ENCODE assay signal across 20 mouse cellular contexts in genomic region chr12:36471411-36471810, GRCm38 (mm10).
A peak's percentile ranks its signal among the peaks of the same experiment; 100 is the strongest.
DNase-seq lines count a peak whose midpoint lies in the region; ATAC-seq lines count a peak whose summit lies in the region.
"Had no signal": no experiment of that assay in that cellular context is flagged by ENCODE, and none has a peak within 500 bp of the region (broad histone marks: within the 10 kb centered on the region; RNA-seq: fewer than 3 reads in every experiment).

No protein-coding gene starts in this region.

- ATAC-seq in frontal cortex, adult (ENCODE audit: low TSS enrichment) = peak; percentile 98
- ATAC-seq: forebrain, embryonic 15.5 days had no signal

- no peak for DNase-seq in frontal cortex, postnatal 10 days (ENCODE audit: low spot score in 2 of 2)
- DNase-seq in layer of hippocampus, adult 9-10 months (ENCODE audit: low spot score) = peak; percentile 10
- no peak for DNase-seq in layer of hippocampus, adult 18-20 months (ENCODE audit: low spot score in 2 of 2)
- DNase-seq in right cerebral cortex, adult 2 months (ENCODE audit: low spot score in 2 of 2) = peak; percentile 11 to 12
- no peak for DNase-seq in right cerebral cortex, postnatal 10 days (ENCODE audit: low spot score in 2 of 2)
- DNase-seq in embryo, embryonic 10.5 days (ENCODE audit: low spot score) = no peak
- DNase-seq: adrenal gland, adult 2 months; adrenal gland, postnatal 14 days; B cell, adult 2 months; cerebellum, adult 11-12 months; cerebellum, adult 8-10 months; cerebellum, postnatal 10 days; cerebellum, postnatal 36 days; gastrocnemius, adult 2 months; gastrocnemius, postnatal 25 days; heart, adult 18-20 months; heart, postnatal 10 days; heart, postnatal 36 days had no signal

Comparison
In these comparisons a context has a peak if more than half of its experiments do, and no peak if none do; other contexts are left out.
1. DNase-seq: peak in layer of hippocampus, adult 9-10 months (single experiment) and right cerebral cortex, adult 2 months (2 of 2); none in frontal cortex, postnatal 10 days (0 of 2), layer of hippocampus, adult 18-20 months (0 of 2), right cerebral cortex, postnatal 10 days (0 of 2) and embryo, embryonic 10.5 days (single experiment).